Mouse (Mus musculus): ENCODE measurements at regions not wholly inside any gene's neighbourhood (a gene's known extent, or its start where the extent isn't known, plus 50 kb on each side); places are given as distances from the start of the nearest gene placed in this dataset.

- no peak for TF ChIP-seq CTCF (IDR thresholded peaks at IDR 0.05; ENCODE audit: insufficient read depth, low read length)
- TF ChIP-seq POLR2A (IDR thresholded peaks at IDR 0.05; ENCODE audit: borderline replicate concordance, extremely low read depth, low read depth, low read length), result no peak
These were observed 919.1 kb upstream of the Acvr2a start for GRCm38 (mm10) chr2:47894806-47895205.
